Mouse (Mus musculus): Measurements from ENCODE around the gene Jag2.

Gene Jag2

DNA sequence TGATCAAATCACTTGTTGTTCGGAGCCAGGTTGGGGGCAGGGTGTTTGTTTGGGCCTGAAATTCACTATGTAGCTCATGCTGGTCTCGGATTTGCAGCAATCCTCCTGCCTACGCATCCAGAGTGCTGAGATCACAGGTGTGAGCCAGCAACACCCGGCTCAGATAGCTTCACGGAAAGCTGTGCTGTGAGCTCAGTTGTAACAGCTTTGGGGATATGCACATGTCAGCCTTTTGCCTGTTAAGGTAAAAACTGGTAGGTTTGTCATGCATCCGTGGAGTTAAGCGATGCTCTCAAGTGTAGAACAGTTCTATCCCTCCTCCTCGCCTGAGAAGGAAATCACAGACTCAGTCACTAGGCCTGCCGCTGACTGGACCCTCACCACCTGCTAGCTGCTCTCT, 28.9 kb downstream of the Jag2 start:
- no peak for DNase-seq (ENCODE audit: low spot score)

DNA sequence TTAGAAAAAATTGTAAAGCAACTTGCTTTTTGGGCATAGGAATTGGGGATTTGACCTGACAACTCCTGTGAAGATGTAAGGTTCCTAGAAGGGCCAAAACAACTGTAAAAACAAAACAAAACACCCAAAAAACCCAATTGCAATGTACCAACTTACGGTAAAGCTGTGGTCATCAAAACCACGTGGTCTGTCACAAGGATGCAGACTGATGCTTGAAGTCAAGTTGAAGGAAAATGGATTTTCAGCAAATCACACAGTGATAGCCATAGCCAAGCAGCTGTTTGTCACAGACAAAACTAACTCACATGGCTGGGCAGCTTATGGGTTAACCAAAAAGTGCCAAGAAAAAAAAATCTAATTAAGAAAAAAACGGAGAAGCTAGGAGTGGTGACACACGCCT, 30.6 kb downstream of the Jag2 start:
- DNase-seq (ENCODE audit: low spot score) = no peak

DNA sequence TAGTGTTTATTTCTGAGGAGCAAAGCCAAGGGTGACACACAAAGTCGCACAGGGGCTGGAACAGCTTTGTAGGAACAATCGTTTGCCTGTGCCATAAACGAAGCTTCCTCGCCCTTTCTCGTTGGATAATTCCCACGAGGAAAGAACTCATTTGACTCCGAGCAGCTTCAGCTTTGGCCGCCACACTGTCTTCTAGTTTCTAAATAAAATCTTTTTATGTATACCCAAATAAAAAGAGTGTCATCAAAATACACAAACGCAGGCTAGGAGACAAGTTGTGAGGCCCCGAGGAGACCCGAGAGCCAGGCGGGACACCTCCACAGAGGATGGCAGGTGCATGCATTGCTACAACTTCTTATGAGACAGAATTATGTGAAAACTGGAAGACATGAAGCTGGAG, 31.2 kb downstream of the Jag2 start:
- no peak for DNase-seq (ENCODE audit: low spot score)

DNA sequence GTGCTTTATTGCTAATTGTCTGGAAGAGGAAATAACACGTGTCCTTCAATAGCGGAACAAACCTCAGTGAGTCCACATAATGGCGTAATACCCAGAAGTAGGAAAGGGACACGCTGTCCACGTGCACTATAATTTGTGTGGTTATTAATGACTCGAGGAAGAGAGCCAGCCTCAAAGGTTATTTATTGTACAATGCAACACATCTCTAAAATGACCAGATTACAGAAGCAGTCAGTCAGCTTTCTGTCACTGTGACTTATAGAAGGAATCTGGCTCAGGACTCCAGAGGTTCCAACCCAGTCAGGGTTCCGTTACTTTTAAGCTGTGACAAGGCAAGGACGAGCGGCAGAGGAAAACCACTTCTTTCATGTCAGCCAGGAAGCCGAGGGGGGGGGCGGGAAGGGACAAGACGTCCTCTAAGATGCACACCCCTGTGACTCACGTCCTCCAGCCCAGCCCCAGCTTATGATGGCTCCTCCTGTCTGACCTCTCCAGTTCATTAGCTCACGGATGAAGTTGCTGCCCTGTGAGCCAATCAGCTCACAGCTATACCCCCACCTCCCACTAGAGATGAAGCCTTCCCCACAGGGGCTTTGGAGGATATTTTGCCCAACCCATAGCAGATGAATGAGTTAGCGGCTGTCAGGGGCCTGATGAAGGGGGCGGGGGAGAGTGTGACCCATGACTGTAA, 31.9 kb downstream of the Jag2 start:
- no peak for DNase-seq (ENCODE audit: low spot score)

DNA sequence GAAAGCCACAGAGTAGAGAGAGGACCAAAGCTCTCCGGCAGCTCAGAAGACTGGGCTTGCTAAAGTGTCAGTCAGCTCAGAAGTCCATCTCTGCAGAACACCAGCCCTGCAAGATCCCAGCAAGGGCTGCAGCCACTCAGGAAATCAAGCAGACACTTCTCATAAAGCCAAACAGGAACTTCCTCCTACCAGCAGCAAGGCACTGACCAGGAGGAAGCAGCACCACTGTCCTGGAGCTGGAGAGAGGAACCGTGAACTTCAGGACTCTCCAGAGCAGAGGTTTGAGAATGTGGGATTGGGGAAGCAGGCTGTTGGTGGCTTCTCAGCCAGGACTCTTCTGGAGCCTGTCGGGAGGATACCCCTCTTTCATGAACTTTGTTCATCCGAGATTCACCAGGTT, 34.6 kb downstream of the Jag2 start:
- DNase-seq (ENCODE audit: low spot score) = no peak

DNA sequence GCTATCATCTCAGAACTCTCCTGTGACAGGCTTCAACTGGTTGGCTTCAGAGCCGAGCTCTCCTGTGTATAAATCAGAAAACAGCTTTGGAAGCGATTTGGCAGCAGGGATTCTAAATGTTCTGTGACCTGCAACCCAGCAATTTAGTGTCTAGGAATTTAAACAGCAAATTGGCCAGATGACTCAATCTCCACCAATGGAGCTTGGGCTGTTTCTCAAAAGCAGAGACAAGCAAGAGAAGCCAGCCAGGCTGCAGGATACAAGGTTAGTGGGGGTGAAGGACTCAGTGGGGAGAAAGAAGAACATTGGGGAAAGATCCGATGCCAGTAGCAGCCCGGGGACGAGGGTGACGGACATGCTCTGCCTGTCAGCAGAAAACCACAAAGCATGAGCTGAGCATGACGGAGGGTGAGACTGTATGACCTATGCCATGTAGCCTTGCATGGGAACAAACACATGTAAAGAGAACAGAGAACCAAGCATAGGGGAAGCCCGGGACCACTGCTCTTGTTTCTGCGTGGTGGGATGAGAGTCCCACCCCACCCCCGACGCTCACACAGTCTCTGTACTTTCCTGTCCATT, 35.2 kb downstream of the Jag2 start:
- DNase-seq (ENCODE audit: low spot score) = no peak

DNA sequence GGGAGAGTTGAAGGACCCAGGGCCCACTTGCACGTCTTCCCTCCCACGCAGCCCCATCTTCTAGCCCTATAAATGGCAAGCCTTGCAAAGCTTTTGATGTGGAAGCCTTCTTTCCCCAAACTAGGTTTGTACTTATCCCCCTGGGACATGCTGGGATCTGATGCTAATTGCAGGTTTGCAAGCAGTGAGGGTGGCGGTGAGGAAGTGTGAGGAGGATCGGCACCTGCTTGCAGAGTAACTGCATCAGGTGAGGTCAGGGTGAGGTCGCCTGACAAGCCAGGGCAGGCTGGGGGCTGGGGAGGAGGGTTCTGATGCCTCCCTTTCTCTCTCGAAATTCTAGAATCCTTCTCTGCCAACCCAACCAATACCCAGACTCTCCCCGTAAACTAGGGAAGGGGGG, 44.1 kb downstream of the Jag2 start:
- no peak for DNase-seq (ENCODE audit: low spot score)

DNA sequence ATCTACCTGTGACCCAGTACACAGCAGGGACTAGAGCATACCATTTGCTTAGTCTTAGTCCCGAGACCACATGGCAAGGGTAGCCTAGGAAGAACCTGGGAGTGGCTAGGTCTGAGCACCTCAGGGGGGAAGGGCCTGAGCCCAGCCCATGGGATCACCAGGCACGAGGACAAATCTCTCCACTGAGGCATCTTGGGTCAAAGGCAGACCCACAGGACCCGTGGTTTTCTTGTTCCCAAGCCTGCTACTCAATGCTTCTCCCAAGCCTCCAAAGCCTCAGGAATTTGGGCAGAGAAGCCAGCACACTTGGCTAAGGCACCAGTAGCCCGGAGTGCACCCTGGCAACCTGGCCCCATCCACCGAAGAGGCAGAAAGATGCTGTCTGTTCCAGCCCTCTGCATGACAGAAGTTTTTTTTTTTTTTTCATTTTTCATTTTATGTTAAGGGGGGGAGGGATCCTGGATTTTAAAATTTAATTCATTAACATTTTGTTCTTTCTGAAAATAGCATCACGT, 48.2 kb downstream of the Jag2 start:
- DNase-seq (ENCODE audit: low spot score) = no peak

DNA sequence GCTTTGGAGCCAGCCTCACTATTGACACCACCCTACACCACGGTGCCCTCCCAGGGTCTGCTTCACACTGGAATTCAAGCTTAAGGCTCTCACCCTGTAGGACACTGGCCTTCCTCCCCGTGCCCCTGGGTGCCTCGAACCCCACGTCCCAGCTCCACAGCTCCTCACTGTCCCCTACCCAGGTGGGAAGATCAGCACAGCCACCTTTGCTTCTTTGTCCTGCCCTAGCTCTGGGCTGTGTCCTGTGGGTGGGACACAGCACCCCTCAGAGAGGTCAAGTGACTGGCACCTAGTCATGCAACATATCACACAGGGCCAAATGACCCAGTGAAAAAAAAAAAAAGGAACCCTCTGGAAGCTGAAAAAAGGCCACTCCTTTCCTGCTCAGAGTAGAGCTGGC, 48.9 kb downstream of the Jag2 start:
- DNase-seq (ENCODE audit: low spot score) = no peak

DNA sequence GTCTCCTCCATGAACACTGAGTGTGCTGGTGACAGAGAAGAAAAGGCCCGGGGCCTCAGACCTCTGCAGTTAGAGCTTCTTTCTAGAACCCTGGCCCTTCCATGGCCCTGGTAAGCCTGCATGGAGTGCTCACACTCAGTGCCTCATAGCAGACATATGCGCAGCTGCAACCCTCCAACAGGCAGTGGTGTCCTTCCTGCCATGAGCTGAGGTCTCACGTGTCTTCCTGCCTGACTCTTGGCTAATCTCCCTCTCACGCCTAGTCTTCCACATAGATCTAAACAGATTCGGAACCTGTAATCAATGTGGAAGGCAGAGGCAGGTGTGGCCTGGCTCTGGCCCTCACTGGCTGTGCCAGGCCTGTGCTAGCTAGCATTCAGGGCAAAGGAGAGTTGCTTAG, 49.8 kb downstream of the Jag2 start:
- DNase-seq (ENCODE audit: low spot score) = peak; percentile 43

DNA sequence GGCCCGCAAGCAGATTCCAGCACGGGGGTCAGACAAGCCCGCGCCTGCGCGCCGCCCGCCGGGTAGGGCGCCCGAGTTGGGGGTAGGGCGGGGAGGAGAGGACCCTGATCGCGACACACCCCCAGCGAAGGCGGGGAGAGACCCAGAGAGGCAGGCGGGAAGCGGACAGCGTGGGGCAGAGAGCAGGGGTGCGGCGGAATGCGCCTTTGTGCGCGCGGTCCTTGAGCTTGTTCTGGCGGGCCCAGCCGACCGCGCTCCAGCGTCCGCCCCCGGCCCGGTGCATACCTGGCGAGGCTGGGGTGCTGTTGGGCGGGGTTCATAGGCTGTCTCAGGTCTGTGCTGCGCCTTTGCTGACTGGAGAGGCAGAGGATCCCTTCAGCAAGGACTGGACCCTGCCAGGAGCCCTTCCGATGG, 52.0 kb downstream of the Jag2 start:
- DNase-seq (ENCODE audit: low spot score) = peak; percentile 43

DNA sequence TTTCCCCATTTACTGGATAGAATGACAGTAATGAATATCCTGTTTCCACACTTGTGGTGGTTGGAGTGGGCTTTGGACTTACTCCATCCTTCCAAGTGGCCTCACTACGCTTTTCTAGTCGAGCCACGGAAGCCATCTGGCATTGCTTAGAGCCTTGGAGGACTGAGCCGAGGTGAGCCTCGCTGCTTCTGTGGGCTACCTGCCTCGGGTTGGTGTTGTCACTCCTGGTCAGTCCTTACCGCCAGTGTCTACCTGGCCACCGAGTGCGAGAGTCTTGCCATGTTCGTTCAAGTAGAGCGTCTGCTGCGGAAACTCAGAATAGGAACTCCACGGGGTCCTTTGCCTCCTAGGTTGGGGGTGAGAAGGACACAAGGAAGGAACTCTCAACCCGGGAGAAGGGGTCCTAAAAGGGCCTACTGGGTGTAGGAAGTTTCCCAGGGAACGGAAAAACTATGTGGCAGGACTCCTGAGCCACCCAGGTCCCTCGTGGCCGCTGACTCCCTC, 52.5 kb downstream of the Jag2 start:
- DNase-seq (ENCODE audit: low spot score) = no peak

DNA sequence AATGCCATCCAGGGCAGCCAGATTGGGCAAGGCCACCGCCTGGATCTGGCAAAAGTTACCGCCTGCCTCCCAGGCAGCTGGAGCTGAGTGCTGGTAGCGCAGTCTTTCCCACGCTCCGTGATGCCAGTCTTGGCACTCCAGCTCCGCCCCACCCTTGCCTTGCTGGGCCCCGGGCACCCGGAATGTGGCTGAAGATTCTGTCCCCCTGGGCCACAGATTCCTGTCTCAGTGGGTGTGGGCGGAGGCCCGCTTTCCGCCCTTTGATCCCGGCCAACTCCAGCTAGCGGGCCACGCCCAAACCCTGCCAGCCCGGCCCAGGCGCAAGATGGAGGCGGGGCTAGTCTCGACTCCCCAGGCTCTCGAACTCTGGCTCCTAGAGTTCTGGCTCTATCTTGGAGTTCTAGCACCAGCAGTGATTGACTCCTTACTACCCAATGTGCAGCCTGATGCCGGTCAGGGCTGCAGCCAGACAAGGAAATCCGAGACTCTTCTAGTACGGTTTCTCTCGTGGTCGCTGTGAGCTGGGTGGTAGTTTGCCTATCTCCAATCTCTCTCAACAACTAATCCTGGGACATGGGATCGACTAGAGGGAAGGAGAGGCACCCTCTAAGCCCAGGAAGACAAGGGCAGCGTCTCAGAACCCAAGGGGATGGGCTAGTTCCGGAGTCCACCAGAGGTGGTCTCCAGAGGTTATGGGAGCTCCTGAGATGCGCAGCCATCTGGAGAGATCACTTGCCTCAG, 53.1 kb downstream of the Jag2 start:
- peak; percentile 38 for DNase-seq (ENCODE audit: low spot score)

DNA sequence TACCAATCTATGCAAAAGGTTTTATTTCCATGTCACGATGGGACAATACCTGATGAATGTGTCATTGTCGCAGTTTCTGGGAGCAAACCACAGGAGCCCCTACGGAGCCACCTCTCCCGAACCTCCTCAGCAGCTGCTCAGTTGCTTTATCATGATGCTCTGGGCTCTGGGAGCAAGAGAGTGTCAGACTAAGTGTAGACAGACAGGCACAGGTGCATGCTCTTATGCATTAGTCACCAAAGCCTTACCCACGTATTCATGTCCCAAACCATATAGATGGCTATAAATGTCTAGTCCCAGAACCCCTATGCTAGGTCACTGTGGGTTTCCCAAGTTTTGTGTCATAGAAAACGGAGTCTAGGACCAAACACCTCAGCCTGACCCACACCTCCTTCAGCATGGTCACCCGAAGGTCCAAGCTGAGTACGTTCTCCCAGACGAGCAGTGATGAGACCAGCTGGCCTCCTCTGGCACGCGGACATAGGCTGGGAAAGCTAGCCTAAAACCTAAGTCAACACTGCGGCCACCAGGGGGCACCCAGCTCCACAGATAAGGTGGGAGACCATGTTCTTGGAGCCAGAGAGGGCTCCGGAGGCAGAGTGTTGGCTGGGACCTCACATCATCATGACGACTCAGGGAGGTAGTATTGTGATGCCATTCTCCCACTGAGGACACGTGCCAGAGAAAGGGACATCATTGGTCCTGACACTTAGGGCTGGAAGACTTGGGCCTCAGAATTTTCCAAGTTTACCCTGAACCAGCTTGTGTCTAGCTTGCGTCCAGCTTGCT, 54.2 kb downstream of the Jag2 start:
- DNase-seq (ENCODE audit: low spot score) = peak; percentile 81

DNA sequence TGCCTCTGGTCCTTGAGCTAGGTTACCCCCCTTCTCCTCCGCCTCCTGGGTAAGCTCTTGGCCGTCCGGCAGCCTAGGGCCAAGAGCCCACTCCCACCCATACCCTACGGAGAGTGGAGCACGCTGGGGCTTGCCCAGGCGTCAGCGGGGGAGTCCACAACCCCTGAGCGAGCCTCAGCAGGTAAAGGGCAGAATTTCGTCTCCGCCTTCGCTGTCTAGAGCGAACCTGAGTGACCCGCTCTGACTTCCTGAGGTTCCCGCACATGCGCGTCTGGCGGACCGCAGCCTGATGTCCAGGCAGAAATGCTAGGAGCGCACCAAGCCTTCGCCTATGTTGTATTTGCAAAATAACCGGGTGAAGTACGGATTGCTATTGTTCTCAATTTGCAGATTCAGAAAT, 55.4 kb downstream of the Jag2 start:
- DNase-seq (ENCODE audit: low spot score) = no peak

DNA sequence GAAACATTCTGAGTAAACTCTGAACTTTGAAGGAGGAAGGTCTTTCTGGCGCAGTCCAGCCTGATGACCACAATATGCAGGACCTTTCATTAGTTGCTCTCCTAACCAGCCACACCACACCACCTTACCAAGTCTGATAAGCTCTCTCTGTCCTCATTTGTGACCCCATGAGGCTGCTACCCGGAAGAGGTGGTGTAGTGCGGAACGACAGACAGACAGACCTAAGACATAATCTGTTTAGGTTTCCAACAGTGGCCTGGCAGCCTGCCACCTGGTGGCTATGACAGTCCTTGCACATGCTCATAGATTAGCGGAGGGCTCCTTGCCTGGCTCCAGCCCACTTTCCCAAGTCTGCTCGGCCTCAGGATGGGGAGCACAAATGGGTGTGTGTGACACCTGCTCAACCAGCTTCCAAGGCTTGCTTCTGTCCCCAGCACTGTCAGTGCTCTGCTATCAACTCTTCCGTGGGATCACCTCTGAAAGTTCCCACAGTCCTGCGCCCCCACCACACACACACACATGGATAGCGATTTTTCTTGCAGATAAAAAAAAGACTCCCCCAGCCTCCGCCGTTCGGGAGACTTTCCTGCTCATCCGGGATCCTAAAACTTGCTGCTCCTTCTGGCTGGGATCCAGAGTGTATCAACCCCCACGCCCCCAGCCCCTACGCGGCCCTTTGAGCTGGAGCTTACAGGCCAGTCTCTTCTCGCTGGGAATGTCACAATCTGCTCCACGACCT, 56.0 kb downstream of the Jag2 start:
- DNase-seq (ENCODE audit: low spot score) = peak; percentile 83

DNA sequence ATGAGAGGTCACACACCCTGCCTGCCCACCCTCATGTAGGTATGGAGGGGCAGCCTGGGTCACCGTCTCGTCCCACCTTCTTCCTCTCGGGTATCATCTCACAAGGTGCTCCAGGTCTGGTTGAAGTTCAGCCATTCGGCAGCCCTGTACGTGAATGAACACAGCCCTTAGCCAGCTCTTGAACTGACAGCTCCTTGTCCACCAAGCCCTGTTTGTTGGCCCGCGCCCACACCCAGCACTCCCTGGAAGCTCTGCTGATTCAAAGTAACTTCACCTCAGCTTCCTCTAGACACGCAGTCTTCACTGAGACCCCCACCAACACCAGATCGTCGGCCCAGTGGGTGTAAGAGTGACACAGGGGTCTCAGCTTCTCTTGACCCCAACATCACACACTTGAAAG, 56.6 kb downstream of the Jag2 start:
- no peak for DNase-seq (ENCODE audit: low spot score)

DNA sequence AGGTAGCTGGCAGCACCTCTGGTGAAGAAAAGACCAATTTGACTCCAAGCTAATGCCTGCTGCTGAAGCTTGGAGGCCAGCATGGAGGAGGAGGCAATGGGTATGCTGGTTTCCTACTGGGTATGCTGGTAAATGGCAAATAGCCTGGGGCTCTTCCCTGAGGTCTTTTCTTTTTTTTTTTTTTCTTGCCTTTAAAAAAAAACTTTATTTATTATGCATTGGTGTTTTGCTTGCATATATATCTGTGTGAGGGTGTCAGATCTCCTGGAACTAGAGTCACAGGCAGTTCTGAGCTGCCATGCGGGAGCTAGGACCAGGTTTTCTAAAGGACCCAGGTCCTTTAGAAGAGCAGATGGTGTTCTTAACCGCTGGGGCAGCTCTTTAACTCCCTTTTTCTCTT, 58.3 kb downstream of the Jag2 start:
- no peak for DNase-seq (ENCODE audit: low spot score)

DNA sequence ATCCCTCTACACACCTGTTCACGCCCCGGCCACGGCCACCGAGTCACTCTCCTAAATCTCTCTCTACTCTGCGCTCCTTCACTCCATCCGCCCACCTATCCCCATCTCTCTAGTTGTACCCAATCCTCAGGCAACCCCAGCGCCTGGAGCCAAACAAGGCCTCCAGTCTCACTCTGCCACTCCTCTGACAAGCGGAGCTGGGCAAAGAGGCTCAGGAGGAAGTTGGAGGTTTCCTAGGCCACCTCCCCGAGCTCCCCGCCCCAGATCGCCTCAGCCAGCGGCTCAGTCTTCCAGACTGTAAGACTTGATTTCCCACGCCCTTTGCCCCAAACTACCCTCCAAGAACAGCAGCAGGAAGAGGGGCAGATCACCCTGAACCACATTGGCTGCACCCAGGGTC, 58.8 kb downstream of the Jag2 start:
- DNase-seq (ENCODE audit: low spot score) = peak; percentile 62

DNA sequence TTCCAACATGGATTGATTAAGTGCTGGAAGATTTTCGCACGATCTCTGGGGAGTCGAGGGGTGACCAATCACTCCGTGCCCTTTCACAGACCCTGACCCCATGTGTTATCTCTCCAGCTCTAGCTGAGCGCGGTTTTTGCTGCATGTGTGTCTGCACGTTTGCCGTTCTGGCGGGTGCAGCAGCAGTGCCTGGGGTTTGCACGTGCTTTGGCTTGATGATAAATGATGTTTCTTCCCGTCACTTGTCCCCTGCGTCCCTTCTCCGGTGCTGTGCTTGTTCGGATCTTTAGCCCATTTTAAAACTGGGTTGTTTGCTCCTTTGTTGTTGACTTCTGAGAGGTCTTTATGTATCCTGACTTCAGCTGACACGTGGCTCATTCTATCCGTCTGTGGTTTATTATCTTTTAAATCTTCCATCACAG, 59.8 kb downstream of the Jag2 start:
- DNase-seq (ENCODE audit: low spot score) = peak; percentile 49

Data from T-cell, adult 2 months (primary cell).